Mouse (Mus musculus) lung, adult 18-20 months (tissue): ENCODE results near the gene Apobec2.

Experiments used
- DNase-seq, 2 experiments: peaks; one replicate each; pipeline ENCODE4 v3.0.0; 2022; ENCODE audit warnings: mixed read lengths in 2 of 2

Gene Apobec2

DNA sequence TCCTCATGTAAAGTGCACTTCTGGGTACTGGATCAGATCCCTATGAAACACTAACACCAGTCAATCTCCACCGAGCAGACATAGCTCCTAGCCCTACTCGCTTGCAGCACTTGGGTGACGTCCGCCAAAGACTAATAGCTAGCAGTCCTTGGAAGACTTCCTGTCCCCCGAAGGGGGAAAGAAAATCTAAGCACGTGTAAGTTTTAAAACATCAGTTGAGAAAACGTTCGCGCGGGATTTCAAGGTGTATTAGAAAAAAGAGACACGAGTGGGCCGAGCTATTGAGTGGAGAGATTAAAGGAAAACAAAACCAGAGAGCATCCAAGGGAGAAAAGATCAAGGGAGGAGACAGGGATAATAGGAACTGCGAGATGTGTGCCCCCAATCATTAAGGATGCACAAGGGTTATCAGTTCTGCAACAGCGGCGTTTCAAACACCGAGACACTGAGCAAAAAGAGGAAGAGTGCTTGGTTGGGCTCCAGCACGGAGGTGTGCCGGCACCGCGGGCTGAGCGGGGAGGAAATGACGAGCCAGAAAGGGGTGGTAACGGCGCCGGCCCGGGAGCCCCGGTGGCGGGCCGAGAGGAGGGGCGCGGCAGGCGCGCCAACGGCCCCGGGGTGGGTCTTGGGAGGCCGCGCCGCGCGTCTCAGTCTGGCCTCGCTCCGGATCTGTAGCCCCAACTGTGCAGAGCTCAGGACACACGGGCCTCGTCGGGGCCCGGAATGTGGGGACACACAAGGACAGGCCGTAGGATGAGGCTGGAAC lies 24.0 kb downstream of the Apobec2 start:
- peak; percentile 82 to 84 for DNase-seq

DNA sequence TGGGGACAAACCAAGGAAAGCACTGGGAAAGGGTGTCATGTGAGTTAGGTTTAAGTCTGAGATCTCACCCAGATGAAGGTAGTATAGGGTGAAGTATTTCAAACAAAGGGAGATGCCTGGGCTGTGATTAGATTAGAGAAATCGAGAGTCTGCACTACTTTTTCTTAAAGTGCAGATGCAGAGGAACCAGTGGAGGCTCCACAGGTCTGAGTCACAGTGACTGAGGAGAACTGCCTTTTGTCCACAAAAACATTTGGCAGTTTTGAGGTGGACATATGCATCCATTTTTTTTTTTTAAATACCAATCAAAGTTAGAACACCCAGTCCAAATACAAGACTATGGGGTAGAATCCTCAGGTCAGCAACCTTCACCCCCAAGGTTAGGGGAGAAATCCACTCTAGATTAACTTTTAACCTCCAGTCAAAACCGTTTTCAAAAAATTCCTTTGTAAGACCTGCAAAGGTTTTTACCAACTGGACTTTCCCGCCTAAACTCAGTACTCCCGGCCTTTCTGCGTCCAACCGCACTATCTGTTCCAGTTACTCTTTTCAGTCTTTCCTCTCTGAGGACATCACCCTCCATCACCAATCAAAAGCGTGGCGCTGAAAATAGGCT lies 24.7 kb downstream of the Apobec2 start:
- DNase-seq = no peak

- no peak for DNase-seq
Observed at GRCm38 (mm10) chr17:48407154-48407553, 25.6 kb downstream of the Apobec2 start.

- no peak for DNase-seq
Observed at GRCm38 (mm10) chr17:48404706-48405105, 28.0 kb downstream of the Apobec2 start.

- DNase-seq = no peak
Observed at GRCm38 (mm10) chr17:48403848-48404247, 28.9 kb downstream of the Apobec2 start.

- no peak for DNase-seq
Observed at GRCm38 (mm10) chr17:48402751-48403150, 30.0 kb downstream of the Apobec2 start.

DNA sequence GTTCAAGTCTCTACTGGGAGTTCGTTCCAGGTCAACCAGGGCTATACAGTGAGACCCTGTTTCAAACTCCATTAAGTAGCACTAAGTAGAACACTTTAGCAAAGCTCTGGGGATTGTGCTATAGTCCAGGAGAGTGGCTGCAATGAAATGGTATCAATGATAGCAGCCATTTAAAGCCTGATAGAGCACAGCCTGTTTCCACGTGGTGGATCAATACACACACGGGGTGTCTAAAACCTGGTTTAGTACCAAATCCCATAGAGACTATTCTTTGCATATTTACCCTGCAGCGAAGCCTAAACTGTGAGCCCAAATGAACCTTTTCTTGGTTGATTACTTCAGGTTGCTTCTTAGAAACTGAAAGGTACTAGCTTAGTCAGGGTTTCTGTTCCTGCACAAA lies 31.0 kb downstream of the Apobec2 start:
- no peak for DNase-seq

DNA sequence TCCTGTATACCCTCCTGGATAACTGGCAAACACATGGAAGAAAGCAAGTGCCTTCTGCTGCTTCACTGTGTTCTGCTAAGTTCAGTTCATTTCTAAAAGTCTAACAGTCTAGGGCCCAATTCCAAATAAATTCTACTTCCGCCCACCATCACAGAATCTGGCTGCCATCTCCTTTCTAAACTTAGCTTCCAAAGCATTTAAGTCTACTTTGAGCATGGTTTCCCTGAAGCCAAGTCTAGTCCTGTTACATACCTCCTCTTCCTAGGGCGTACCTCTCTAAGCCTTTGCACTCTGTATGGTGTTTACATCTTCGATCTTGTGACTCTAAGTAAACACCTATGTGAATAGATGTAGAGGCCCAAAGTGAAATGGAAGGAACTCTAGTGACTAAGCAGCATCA lies 40.1 kb downstream of the Apobec2 start:
- DNase-seq = no peak

- no peak for DNase-seq
Observed at GRCm38 (mm10) chr17:48391446-48391845, 41.3 kb downstream of the Apobec2 start.

DNA sequence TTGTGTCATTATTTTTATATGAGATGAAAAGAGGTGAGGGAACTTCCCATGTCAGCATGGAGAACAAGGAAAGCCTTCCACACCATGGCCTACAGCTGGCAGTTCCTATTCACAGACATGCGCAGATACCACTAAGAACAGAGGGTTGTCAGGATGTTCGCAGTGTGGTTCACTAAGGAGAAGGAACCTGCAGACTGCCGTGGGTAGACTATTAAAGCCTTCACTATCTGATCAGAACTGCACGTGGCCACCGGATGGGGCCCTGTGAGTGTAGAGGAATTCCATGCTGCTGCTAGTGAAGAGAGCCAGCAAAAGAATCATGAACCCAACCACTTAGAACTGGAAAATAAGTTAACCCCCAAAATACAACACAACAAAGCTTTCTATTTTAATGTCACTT lies 43.3 kb downstream of the Apobec2 start:
- DNase-seq = no peak

- DNase-seq = no peak
Observed at GRCm38 (mm10) chr17:48388666-48389065, 44.1 kb downstream of the Apobec2 start.

DNA sequence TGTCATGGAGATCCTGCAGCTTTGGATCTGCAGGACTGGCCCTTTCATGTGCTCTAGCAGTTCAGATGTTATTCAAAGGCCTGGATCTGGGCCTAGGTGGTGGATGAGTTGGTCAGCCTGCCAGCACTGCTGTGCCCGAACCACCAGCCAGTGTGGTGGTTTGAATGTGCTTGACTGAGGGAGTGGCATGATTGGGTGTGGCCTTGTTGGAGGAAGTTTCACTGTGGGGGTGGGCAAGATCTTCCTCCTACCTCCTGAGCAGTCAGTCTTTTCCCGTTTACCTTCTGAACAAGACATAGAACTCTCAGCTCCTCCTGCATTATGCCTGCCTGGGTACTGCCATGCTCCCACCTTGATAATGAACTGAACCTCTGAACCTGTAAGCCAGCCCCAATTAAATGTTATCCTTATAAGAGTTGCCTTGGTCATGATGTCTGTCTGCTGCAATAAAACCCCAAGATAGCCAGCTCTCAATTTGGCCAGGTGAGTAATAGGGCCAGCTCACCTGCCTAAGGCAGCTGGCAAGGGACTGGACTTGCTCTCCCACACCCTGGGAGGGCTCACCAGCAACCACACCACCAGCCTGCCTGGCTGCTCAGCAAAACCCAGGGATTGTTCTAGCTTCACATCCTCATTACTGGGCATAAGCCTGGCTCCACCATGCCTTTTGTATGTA lies 46.8 kb downstream of the Apobec2 start:
- DNase-seq = no peak

- no peak for DNase-seq
Observed at GRCm38 (mm10) chr17:48379050-48379449, 53.7 kb downstream of the Apobec2 start.

DNA sequence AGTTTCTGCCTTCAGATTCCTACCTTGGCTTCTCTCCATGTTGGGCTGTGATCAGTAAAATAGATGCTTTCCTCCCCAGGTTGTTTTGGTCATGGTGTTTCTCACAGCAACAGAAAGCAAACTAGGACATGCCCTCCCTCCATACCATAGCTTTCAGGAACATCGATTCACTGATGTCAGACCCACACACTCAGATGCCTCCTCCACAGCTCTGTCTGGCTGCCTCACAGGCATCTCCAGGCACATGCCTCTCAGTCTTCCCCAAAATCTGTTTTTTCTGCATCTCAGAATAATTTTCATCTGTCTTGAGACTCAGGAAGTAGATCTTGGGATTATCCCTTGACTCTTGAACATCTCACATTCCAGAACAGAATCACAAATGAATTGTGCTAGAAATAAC lies 56.6 kb downstream of the Apobec2 start:
- DNase-seq = no peak

- DNase-seq = no peak
Observed at GRCm38 (mm10) chr17:48372987-48373386, 59.7 kb downstream of the Apobec2 start.

DNA sequence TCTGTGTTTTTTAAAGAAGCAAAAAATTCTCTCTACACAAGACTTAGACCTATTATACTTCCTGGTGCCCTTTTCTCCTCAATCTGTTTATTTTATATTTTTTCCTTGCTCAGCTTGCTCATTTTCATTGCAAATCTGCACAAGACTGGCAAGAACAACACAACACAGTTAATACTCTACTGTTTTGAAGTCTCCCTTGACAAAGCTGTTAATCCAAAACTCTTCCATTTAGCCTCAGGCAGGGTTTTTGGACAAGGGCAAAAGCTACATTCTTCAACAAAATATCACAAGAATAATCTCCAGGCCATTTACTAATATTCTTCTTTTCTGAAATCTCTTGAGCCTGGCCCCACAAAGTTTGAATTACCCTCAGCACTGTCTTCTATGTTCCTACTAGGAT lies 61.1 kb downstream of the Apobec2 start:
- no peak for DNase-seq
